Mouse (Mus musculus): ENCODE data around the gene Gm21209. TPM values are rescaled to one million over a fixed set of nuclear protein-coding genes. Genes with fewer than 3 reads are reported as not detected.
"Not testable (repeated sequence)": the region's sequence is repeated elsewhere in the genome, so short reads cannot be mapped to it uniquely, and the experiment has no call there.

The Gm21209 gene
- not detected in 2 replicates for total RNA-seq (2015)
- not detected in 2 replicates for total RNA-seq (2017)

DNA sequence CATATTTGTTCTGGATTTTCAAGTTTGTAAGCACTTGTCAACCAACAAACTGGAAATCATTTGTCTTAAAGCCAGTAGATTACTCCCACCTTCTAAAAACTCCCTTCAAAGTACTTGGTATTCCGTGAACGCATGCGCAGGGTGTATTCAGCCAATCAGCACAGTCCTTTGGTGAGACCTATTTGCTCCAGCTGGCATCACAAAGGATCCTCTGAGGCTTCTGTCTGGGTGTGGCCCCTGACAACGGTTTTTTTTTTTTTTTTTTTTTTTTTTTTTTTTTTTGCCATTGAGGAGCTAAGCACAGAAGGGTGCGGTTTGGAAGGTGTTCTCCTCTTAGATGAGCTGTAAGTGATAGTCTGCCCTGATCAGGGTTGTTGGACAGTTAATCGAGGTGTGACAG lies at the start of gene Gm21209:
Gm21209 (plus strand) TSS at position 301 of the 400 bp plus-strand sequence.
- not testable (repeated sequence) for ATAC-seq (replicated peaks; ENCODE audit: poor library complexity)

All from megakaryocyte progenitor cell, adult 5-6 weeks (primary cell).